Mouse (Mus musculus) intestine, embryonic 14.5 days (tissue): ENCODE data around the gene Tgfbr1. TPM values are rescaled to one million over a fixed set of nuclear protein-coding genes. Genes with fewer than 3 reads are reported as not detected.

Experiments
- polyA plus RNA-seq: library from polyadenylated mRNA; unstranded; fragments of >200 nt; fragmentation: Nextera tagmentation; extraction: Ambion mirVana; gene quantifications from 2 replicates; pipeline ENCODE4 v1.2.1, GENCODE M21; 2014

Gene Tgfbr1
- polyA plus RNA-seq, 1 experiment from 2014 or later: 46.0 TPM

Other genes starting within 250 kb of the Tgfbr1 start
- 15.4 and 15.5 TPM in 2 replicates for gene Col15a1, start 145.1 kb upstream of the Tgfbr1 start, polyA plus RNA-seq
- gene Alg2, start 121.1 kb downstream of the Tgfbr1 start, polyA plus RNA-seq: 65.8 and 74.5 TPM in 2 replicates
- 398 and 449 TPM in 2 replicates for gene Sec61b, start 121.4 kb downstream of the Tgfbr1 start, polyA plus RNA-seq